Mouse (Mus musculus) lung, postnatal 0 days (tissue): ENCODE results near the gene Synrg. TPM values are rescaled to one million over a fixed set of nuclear protein-coding genes. Genes with fewer than 3 reads are reported as not detected.

Experiments used
- ATAC-seq: fragments of 200-750 bp; cut with Nextera tagmentation; 2 replicates; pipeline ENCODE4 v1.8.0; 2017; ENCODE audit warnings: moderate library complexity
- DNase-seq: peaks from one replicate; pipeline ENCODE4 v3.0.0-alpha.2; 2016; ENCODE audit warnings: low spot score
- H3K27ac ChIP-seq: fragments of 300-500 bp; sonication (generic); 2 replicates; pipeline ENCODE4 v1.5.1; 2014; ENCODE audit warnings: antibody characterized with exemption, mild to moderate bottlenecking, low read length, mixed read lengths
- H3K27me3 ChIP-seq: fragments of 300-500 bp; sonication (generic); replicated peaks from 2 replicates; pipeline ENCODE4 v1.6.1; 2014; ENCODE audit warnings: low read length, mixed read lengths; ENCODE audit not compliant: insufficient read depth
- H3K36me3 ChIP-seq: fragments of 300-500 bp; sonication (generic); 2 replicates; pipeline ENCODE4 v1.6.1; 2014; ENCODE audit warnings: low read length, mixed read lengths; ENCODE audit not compliant: insufficient read depth
- H3K4me1 ChIP-seq: fragments of 300-500 bp; sonication (generic); 2 replicates; pipeline ENCODE4 v1.6.1; 2014; ENCODE audit warnings: antibody characterized with exemption, low read depth, low read length, mixed read lengths; ENCODE audit not compliant: insufficient read depth
- H3K4me2 ChIP-seq: fragments of 300-500 bp; sonication (generic); replicated peaks from 2 replicates; pipeline ENCODE4 v1.6.1; 2014; ENCODE audit warnings: low read depth, mild to moderate bottlenecking, low read length, moderate library complexity, mixed read lengths
- H3K4me3 ChIP-seq: fragments of 300-500 bp; sonication (generic); 2 replicates; pipeline ENCODE4 v1.5.1; 2014; ENCODE audit warnings: low read depth, low read length
- H3K9ac ChIP-seq: fragments of 300-500 bp; sonication (generic); replicated peaks from 2 replicates; pipeline ENCODE4 v1.6.1; 2014; ENCODE audit warnings: low read depth, mild to moderate bottlenecking
- H3K9me3 ChIP-seq: fragments of 300-500 bp; sonication (generic); 2 replicates; pipeline ENCODE4 v1.6.1; 2016; ENCODE audit warnings: low read length, mixed read lengths
- CTCF ChIP-seq: IDR thresholded peaks from 2 replicates; pipeline ENCODE4 v1.5.1; 2016; ENCODE audit warnings: antibody characterized with exemption, mild to moderate bottlenecking
- EP300 ChIP-seq: IDR thresholded peaks from 2 replicates; pipeline ENCODE4 v1.6.1; 2016; ENCODE audit warnings: antibody characterized with exemption, mild to moderate bottlenecking, control low read depth
- WGBS: fragments of 180-500 bp; shearing (Covaris S2); extraction: QIAGEN DNeasy Blood & Tissue Kit; methylation state at CpG from one replicate; pipeline ENCODE4 v1.1.7; 2014; 5-methylcytosine and 5-hydroxymethylcytosine counted together
- polyA plus RNA-seq: library from polyadenylated mRNA; unstranded; fragments of >200 nt; fragmentation: Nextera tagmentation; extraction: Ambion mirVana; gene quantifications from 2 replicates; pipeline ENCODE4 v1.2.1, GENCODE M21; 2015

Gene Synrg
- polyA plus RNA-seq, 1 experiment from 2014 or later: 7.4 TPM

DNA sequence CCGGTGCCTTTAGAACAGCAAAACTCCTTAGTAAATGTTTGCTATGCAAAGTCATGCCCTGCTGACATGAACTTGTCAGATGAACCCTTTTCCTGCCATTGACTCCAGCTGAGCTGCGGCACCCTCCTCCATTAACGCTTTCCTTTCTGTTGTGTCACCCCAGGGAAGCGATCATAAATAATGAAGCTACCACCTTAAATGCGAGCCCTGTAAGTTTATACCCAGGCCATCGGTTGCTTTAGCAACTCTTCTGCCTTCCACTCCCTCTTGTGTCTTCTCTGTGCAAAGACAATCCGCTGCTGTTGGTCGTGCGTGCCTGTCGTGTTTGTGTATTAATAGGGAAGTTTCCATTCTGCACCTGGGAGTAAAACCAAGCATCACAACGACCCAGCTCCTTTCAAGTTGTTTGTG lies 101.8 kb downstream of the Synrg start:
- no peaks in the 10 kb centered on the region for H3K9me3 ChIP-seq
- H3K4me2 ChIP-seq: peak overlapping the region; percentile 89
- DNase-seq (peak; percentile 57), ATAC-seq (no peak)
- no peak overlapping the region; the same call in 1 of the 2 replicates for H3K4me3 ChIP-seq
- TF ChIP-seq CTCF (peak; percentile 61), EP300 (no peak)
- H3K36me3 ChIP-seq: no peaks in the 10 kb centered on the region
- 5% methylated on average over 11 of the region's 11 CpGs for WGBS
- no peak overlapping the region for H3K9ac ChIP-seq
- no peaks in the 10 kb centered on the region; the same call in 1 of the 2 replicates for H3K4me1 ChIP-seq
- no peak overlapping the region for H3K27ac ChIP-seq
- no peaks in the 10 kb centered on the region for H3K27me3 ChIP-seq

DNA sequence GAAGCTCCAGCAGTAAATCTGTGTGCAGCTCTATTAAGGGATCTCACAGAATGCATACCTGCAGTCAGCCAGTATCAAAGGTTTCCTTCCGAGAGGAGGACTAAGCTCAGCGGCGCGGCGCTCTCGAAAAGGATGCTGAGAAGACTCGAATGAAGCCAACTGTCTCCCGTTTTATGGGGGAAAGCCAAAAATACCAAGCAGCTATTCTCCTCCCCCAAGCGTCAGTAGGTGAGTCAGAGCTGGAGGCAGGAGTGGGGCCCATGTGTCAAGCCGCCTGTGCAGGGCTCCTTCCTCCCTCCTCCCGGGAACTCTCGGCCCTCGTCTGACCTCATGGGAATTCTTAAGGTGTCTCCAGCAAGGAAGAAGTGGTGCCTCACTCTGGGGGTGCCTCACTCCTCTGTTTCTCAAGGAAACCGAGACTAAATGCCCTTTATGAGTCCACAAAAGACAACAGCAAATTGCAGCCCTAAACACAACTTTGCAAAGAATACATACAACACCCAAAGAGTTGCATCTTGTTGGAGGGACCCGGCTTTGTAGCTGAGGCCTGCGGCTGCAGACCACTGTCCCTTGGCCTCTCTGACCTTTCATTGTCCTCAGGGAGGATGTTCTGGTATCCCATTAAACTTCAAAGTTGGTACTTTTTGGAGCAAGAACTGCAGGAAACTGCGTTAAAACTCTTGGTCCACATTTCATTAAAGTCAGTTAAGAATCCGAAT lies 102.9 kb downstream of the Synrg start:
- ATAC-seq: peak; percentile 60
- H3K4me3 ChIP-seq: peak overlapping the region; percentile 64
- H3K4me2 ChIP-seq: peak overlapping the region; percentile 89
- no peaks in the 10 kb centered on the region; the same call in 1 of the 2 replicates for H3K4me1 ChIP-seq
- DNase-seq: peak; percentile 79
- TF ChIP-seq EP300: no peak
- no peak for TF ChIP-seq CTCF
- H3K27me3 ChIP-seq: no peaks in the 10 kb centered on the region
- peak overlapping the region; percentile 88 for H3K27ac ChIP-seq
- 0 out of 2 replicates have a peak overlapping the region, but pooled peaks have one; percentile 13 for H3K9ac ChIP-seq
- 8% methylated on average over 18 of the region's 18 CpGs for WGBS
- H3K36me3 ChIP-seq: no peaks in the 10 kb centered on the region
- H3K9me3 ChIP-seq: no peaks in the 10 kb centered on the region

DNA sequence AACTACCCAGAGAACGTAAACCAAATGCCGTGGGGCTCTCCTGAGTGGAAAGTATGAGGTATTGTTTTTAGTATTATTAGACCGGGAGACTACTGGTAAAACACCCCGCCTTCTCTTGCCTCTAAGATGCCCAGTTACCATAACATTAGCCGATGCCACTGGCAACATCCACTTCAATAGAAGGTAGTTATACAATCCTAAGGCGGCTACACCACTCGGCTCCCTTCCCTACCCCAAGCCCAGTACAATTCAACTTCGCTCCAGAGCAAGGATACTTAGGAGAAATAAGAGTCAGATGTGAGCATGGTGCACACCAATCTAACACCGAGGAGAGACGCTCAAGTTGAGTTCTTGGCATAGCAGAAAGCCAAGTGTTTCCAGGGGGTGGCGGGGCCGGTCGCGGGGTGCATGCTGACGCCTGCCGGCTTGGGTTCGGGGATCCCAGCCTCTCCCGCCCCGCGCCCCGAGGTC lies 103.5 kb downstream of the Synrg start:
- peak; percentile 76 for ATAC-seq
- Histone ChIP-seq H3K4me3 (peak overlapping the region; percentile 64), H3K4me1 (no peaks in the 10 kb centered on the region; the same call in 1 of the 2 replicates), H3K9ac (peak overlapping the region; percentile 44), H3K27ac (peak overlapping the region; percentile 88), H3K27me3 (no peaks in the 10 kb centered on the region), H3K36me3 (no peaks in the 10 kb centered on the region), H3K4me2 (peak overlapping the region; percentile 89), H3K9me3 (no peaks in the 10 kb centered on the region)
- no peak for TF ChIP-seq CTCF
- TF ChIP-seq EP300: 0 out of 2 replicates have a peak, but pooled peaks have one; percentile 7
- 2% methylated on average over 21 of the region's 21 CpGs for whole genome bisulfite sequencing
- DNase-seq: peak; percentile 69

DNA sequence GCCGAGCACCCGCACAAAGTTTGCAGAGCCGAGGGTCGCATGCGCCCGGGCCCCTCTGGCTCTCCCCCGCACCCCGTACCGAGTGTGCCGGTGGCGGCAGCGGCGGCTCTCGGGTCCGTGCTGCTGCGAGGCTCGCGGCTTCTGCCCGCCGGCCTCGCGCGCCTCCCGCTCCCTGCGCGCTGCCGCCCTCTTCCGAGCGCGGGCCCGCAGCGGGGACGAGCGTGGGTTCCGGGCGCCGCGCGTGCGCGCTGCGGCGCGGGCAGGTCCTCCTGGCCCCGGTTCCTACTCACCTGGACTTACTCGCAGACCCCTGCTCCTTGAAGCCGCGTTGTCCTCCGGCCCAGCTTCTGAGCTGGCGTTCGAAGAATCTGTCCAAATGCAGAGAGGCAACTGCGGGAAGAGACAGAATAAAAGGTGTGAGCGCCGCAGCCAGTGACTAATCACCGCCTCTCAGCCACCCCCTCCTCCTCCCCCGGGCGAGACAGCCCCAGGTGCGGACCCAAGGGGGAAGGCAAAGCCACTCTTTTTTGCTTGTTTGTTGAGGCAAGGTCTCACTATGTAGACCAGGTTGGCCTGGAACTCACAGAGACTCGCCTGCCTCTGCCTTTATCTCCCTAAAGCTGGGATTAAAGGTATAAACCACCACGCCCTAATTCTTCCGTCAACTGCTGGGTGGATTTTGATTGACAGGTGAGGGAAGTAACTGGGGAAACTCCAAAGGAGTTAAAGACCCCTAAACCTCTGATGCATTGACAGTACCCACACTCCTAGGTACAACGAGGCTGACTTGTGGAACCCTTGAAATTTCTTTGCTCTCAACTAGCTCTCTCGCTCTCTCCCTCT lies 104.2 kb downstream of the Synrg start:
- ATAC-seq (peak; percentile 78), DNase-seq (peak; percentile 78)
- Histone ChIP-seq H3K4me3 (peak overlapping the region; percentile 64), H3K9me3 (no peaks in the 10 kb centered on the region), H3K9ac (peak overlapping the region; percentile 44), H3K36me3 (no peaks in the 10 kb centered on the region), H3K27me3 (no peaks in the 10 kb centered on the region), H3K4me2 (peak overlapping the region; percentile 89), H3K4me1 (no peaks in the 10 kb centered on the region; the same call in 1 of the 2 replicates), H3K27ac (peak overlapping the region; percentile 88)
- 3% methylated on average over 41 of the region's 63 CpGs for WGBS
- TF ChIP-seq CTCF (no peak), EP300 (no peak)

DNA sequence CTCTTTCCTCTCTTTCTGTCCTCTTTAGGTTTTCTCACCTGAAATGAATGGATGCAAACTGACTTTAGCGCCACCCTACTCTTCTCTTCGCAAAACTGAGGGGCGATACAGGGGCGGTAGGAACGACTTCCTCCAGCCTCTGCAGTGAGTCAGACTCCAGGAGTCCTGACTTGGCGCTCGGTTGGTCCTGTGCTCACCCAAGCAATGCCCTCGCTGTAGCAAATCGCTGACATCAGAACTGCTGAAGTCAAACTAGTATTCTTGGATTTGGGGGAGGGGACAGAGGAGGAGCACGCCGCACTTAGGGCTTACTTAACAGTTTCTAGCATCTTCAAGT lies 104.8 kb downstream of the Synrg start, which contains the start of gene Dusp14:
Gene Dusp14, minus strand, starts transcription at position 228 of the 337 bp plus-strand sequence.
- Histone ChIP-seq H3K4me3 (peak within 1 kb of the TSS; percentile 64), H3K4me2 (peak within 1 kb of the TSS; percentile 89), H3K9me3 (no peaks in the 10 kb centered on the region), H3K9ac (peak within 1 kb of the TSS; percentile 44), H3K4me1 (no peaks in the 10 kb centered on the region; the same call in 1 of the 2 replicates), H3K36me3 (no peaks in the 10 kb centered on the region), H3K27ac (peak within 1 kb of the TSS; percentile 88), H3K27me3 (no peaks in the 10 kb centered on the region)
- ATAC-seq (no peak; the same call in 1 of the 2 replicates), DNase-seq (peak; percentile 59)
- TF ChIP-seq CTCF (no peak), EP300 (no peak)
- WGBS: 8% methylated on average over 11 of the region's 11 CpGs
